ENCODE assay signal across 9 mouse cellular contexts in the genomic region with DNA sequence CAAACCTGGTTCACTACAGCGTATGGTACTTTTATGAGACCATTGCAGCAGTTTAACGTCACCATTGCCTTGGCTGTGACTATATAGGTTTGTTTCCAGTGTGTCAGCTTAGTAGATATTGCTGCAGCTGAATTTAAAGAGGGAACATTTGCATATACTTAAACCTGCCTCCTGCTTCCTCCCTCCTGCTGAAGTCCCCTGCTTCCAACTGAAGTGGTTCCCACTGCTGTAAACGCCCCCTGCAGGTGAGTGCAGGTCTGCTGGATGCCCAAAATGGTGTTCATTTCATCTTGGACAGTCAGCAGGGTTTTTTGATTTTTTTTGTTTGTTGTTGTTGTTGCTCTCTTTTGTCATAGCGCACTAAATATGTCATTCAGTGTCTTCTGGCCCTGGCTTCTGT.
DNase-seq lines count a peak whose midpoint lies in the region; ATAC-seq and TF ChIP-seq lines count a peak whose summit lies in the region.
"Had no signal": no experiment of that assay in that cellular context is flagged by ENCODE, and none has a peak within 500 bp of the region (broad histone marks: within the 10 kb centered on the region; RNA-seq: fewer than 3 reads in every experiment).

No protein-coding gene starts in this region.

- H3K27me3 ChIP-seq in hindbrain, embryonic 10.5 days (ENCODE audit: insufficient read depth, poor library complexity, severe bottlenecking), result no peaks in the 10 kb centered on the region
- H3K27me3 ChIP-seq in hindbrain, embryonic 12.5 days, result no peaks in the 10 kb centered on the region
- H3K27me3 ChIP-seq in spleen, adult 2 months (ENCODE audit: control insufficient read depth, insufficient read depth, low read length), result no peaks in the 10 kb centered on the region
- no peaks in the 10 kb centered on the region for H3K27me3 ChIP-seq in midbrain, embryonic 15.5 days (replicated peaks)
- H3K27me3 ChIP-seq: hindbrain, embryonic 15.5 days had no signal

- H3K9ac ChIP-seq in hindbrain, embryonic 12.5 days, result no peak overlapping the region
- H3K9ac ChIP-seq in midbrain, embryonic 15.5 days, result no peak overlapping the region
- H3K9ac ChIP-seq: hindbrain, embryonic 15.5 days had no signal

- no peaks in the 10 kb centered on the region for H3K4me1 ChIP-seq in hindbrain, embryonic 10.5 days (replicated peaks)
- no peaks in the 10 kb centered on the region for H3K4me1 ChIP-seq in hindbrain, embryonic 12.5 days
- no peaks in the 10 kb centered on the region for H3K4me1 ChIP-seq in spleen, adult 2 months (ENCODE audit: control insufficient read depth, insufficient read depth, insufficient read length)
- no peaks in the 10 kb centered on the region for H3K4me1 ChIP-seq in midbrain, embryonic 15.5 days
- H3K4me1 ChIP-seq: hindbrain, embryonic 15.5 days had no signal

- 59% methylated on average over 4 of the region's 4 CpGs for WGBS in hindbrain, embryonic 10.5 days
- 61% methylated on average over 4 of the region's 4 CpGs for WGBS in hindbrain, embryonic 12.5 days
- WGBS in spleen, adult 2 months, result 63% methylated on average over 4 of the region's 4 CpGs
- 54% methylated on average over 4 of the region's 4 CpGs for WGBS in midbrain, embryonic 15.5 days

- no peak overlapping the region for H3K27ac ChIP-seq in hindbrain, embryonic 10.5 days
- H3K27ac ChIP-seq in hindbrain, embryonic 12.5 days, result no peak overlapping the region
- H3K27ac ChIP-seq in spleen, adult 2 months (ENCODE audit: insufficient read depth, low read length), result no peak overlapping the region
- H3K27ac ChIP-seq in midbrain, embryonic 15.5 days, result no peak overlapping the region
- H3K27ac ChIP-seq: hindbrain, embryonic 15.5 days had no signal

- no peak for ATAC-seq in hindbrain, embryonic 12.5 days (ENCODE audit: low FRiP score)
- no peak for ATAC-seq in midbrain, embryonic 15.5 days (replicated peaks)

- no peak for TF ChIP-seq POLR2A in spleen, adult 2 months (IDR thresholded peaks at IDR 0.05; ENCODE audit: low read depth, low read length)

- no peak overlapping the region for H3K4me2 ChIP-seq in hindbrain, embryonic 12.5 days (replicated peaks)
- H3K4me2 ChIP-seq in midbrain, embryonic 15.5 days, result no peak overlapping the region
- H3K4me2 ChIP-seq: hindbrain, embryonic 15.5 days had no signal

- H3K4me3 ChIP-seq in hindbrain, embryonic 10.5 days, result no peak overlapping the region
- no peak overlapping the region for H3K4me3 ChIP-seq in hindbrain, embryonic 12.5 days
- H3K4me3 ChIP-seq in spleen, adult 2 months (ENCODE audit: extremely low read depth, insufficient read depth, insufficient read length), result no peak overlapping the region
- no peak overlapping the region for H3K4me3 ChIP-seq in midbrain, embryonic 15.5 days
- H3K4me3 ChIP-seq: hindbrain, embryonic 15.5 days had no signal

- peak; percentile 10 for DNase-seq in hindbrain, embryonic 10.5 days (ENCODE audit: low spot score)
- peak in 1 of 2 experiments; percentile 1 for DNase-seq in spleen, adult 2 months (ENCODE audit: low read depth in 1 of 2, low spot score in 2 of 2)
- DNase-seq in spleen, adult 18-20 months, result no peak
- DNase-seq in cerebellum, adult 9-10 months, result peak; percentile 48
- peak; percentile 26 for DNase-seq in naive thymus-derived CD4-positive, alpha-beta T cell, adult 2 months (ENCODE audit: low read depth)
- no peak for DNase-seq in urinary bladder, adult 2 months (ENCODE audit: low spot score)

- peak; percentile 34; the same call in 1 of the 2 replicates for TF ChIP-seq CTCF in spleen, adult 2 months (IDR thresholded peaks at IDR 0.05; ENCODE audit: extremely low read depth, insufficient read depth, insufficient read length, insufficient replicate concordance)

- H3K36me3 ChIP-seq in hindbrain, embryonic 10.5 days, result no peaks in the 10 kb centered on the region
- H3K36me3 ChIP-seq in hindbrain, embryonic 12.5 days, result no peaks in the 10 kb centered on the region
- H3K36me3 ChIP-seq in spleen, adult 2 months (ENCODE audit: control insufficient read depth, insufficient read depth, low read length), result no peaks in the 10 kb centered on the region
- no peaks in the 10 kb centered on the region for H3K36me3 ChIP-seq in midbrain, embryonic 15.5 days (replicated peaks)
- H3K36me3 ChIP-seq: hindbrain, embryonic 15.5 days had no signal

- H3K9me3 ChIP-seq in hindbrain, embryonic 10.5 days, result no peaks in the 10 kb centered on the region
- H3K9me3 ChIP-seq in hindbrain, embryonic 12.5 days (replicated peaks), result no peaks in the 10 kb centered on the region
- H3K9me3 ChIP-seq in midbrain, embryonic 15.5 days, result no peaks in the 10 kb centered on the region
- H3K9me3 ChIP-seq: hindbrain, embryonic 15.5 days had no signal

Comparison
In these comparisons a context has a peak if more than half of its experiments do, and no peak if none do; other contexts are left out.
1. DNase-seq: peak in hindbrain, embryonic 10.5 days (single experiment), cerebellum, adult 9-10 months (single experiment) and naive thymus-derived CD4-positive, alpha-beta T cell, adult 2 months (single experiment); none in spleen, adult 18-20 months (0 of 2) and urinary bladder, adult 2 months (single experiment).